Mouse (Mus musculus) gonadal fat pad, adult 2 months (tissue): ENCODE measurements around the gene S100g. TPM values are rescaled to one million over a fixed set of nuclear protein-coding genes. Genes with fewer than 3 reads are reported as not detected.

Source experiments
- DNase-seq: peaks from one replicate; pipeline ENCODE4 v3.0.0-alpha.2; 2012; ENCODE audit warnings: low read depth
- polyA plus RNA-seq: library from polyadenylated mRNA; depleted of rRNA; stranded (reverse); fragments of >200 nt; gene quantifications from 2 replicates; pipeline ENCODE4 v1.2.3, GENCODE M21; 2012; rRNA removed

S100g gene
- polyA plus RNA-seq = 0.32 TPM in 1 of 2 replicates, not detected in the other

DNA sequence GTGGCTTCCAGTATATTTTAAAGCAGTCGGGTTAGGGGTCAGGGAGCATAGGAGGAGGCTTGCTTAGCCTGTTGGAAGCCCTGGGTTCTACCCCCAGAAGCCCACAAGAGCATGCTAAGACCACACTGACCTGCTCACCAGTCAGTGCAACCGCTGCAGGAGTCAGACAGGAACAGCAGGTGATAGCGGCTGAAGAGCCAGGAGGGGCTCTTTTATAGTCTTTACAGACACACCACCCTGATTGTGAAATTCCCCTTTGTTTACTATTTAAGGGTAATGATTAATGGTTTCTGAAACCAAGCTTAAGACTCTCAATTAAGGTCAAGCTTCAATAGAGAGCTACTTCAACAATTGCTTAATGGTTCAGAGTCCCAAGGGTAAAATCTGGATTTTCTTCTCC lies at the start of gene S100g:
Gene S100g (minus strand): TSS at position 217 of the 400 bp plus-strand sequence.
- no peak for DNase-seq

DNA sequence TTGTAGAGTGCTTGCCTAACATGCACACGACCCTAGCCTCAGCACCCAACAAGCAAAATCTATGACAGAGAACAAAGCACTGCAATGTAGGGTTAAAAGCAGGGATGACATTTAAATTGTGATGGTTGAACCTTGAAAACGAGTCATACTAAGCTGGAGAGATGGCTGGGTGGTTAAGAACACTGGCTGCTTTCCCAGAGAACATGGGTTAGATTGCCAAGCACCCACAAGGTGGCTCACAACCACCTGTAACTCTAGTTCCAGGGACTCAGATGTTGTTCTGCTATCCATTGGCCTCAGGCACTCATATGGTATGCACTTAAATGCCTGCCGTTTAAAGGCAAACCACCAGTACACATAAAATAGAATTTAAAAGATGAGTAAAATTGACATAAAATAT lies 27.7 kb upstream of the S100g start:
- DNase-seq = no peak

DNA sequence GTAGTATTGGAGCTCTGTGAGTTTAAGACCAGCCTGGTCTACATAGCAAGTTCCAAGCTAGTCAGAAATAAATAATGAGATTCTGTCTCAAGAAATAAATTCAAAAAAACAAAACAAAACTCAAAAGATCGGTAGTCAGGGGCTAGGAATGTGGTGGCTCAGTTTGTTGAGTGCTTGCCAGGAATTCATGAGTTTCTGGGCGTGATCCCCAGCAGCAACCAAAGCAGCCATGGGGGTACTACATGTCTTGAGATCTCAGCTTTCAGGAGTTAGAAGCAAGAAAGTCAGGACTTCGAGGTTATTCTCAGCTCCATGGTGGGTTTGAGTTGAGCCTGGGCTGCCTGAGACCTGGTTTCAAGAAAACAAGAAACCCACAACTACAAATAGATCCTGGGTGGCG lies 27.0 kb upstream of the S100g start:
- no peak for DNase-seq

DNA sequence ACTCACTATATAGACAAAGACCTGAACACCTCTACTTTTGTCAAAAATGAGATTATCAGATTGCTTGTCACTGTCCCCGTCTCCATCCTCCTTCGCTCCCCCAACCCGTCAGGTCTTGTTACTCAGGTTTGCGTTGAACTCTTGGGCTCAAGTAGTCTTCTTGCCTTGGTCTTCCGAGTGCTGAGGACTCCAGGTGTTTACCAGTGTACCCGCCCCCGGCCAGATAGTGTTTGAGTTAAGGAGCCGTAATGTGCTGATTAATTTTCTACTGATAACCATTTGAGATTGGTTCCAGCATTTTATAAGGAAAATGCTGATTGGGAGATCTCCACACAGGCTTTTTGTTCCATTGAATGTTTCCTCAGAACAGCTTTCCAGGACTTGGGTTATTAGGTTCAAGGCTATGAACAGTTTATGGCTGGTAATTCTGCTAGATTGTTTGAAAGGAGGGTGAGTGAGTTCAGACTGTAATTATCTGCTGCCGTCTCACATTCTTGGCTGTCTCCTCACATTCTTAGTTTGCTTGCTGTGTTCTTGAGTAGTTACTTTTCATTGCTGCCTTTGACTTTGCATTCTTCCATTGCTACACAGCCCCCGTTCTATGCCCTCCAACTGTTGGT lies 22.6 kb upstream of the S100g start:
- no peak for DNase-seq

DNA sequence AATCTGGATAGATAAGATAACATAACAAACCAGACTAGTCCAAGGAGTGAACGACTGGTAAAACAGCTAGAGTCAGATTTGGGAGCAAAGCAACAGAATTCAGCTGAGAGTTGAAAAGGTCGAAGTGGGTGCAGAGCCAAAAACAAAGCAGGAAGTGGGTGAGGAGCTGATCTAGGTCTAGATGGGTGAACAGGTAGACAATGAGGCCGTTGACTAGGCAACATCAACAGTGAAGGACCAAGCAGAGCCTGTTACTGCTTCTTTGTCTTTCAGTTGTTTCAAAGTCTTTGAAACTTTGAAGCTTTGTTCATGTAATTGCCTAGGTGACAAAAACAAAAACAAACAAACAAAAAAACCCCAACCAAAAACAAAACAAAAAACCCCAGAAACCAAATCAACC lies 11.8 kb upstream of the S100g start:
- no peak for DNase-seq

DNA sequence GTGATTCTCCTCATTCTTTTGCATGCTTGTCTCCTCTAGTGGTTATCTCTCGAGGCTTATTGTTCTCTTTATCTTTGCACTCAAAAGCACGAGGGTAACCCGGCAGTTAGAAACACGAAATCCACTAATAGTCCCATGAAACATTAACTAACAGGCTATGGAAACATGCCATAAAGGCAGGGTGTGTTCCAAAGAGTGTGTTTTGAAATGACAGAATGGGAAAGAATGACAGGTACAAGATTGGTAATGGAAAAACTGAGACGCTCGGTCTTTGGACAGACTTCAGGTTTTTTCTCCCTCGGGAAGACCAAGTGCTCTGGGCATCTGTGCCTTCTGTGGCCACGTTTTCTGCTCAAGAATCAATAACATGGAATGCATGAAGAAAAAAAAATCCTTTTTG lies 3.1 kb upstream of the S100g start:
- DNase-seq = no peak

DNA sequence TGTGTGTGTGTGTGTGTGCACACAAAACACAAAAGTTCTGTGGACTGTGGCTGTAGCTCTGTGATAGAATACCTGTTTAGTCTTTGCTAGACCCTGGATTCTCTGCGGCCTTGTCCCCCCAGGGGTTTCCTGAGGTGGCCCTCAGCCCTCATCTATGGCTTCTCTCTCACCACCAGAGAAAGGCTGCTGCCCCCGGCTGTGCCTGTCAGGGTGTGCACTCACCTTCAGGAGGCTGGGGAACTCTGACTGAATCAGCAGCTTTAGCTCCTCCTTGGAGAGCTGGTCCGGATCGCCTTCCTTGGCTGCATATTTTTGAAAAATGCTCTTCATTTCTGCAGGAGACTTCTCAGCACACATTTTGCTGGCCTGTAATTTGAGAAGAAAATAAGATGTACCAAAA lies 559 bp downstream of the S100g start:
- DNase-seq = no peak

DNA sequence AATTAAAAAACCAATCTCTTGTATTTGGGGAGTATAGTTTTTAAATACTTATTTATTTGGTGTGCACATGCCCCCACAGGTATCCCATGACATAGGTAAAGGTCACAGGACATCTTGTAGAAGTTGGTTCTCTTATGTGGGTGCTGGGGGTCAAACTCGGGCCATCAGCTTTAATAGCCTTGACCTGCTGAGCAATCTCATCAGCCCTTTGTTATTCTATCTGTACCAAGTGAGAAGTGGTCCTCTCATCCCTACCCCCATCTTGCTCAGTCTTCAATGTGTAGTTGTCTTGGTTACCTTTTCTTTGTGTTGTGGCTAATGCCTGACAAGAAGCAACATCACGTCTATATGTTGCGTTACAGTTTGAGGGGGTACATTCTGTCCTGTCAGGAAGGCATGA lies 6.5 kb downstream of the S100g start:
- no peak for DNase-seq

DNA sequence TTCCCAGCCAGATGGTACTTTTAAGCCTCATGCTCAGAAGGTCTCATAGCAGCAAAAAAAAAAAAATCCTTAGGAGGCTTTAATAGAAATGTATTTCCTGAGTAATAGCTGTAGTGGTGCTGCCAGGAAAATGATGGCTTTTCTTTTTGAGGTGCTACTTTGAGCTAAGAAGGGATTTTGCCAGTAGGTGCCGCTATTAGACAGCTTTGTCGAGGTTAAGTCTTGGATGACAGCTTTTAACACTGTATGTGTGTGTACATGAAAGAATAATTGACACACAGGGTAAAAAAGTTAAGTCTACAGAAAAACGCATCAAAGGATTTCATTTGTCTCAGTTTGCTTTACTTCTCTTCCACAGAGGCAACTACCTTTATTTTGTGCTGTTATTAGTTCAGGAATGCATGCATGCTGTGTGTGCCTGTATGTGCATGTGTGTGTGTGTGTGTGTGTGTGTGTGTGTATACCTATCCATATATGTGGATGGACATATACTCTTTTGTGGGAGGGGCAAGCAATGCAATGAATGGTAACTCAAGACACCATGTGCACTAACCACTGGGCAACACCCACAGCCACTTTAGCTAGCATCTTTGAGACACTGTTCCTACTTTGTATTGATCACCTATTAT lies 14.5 kb downstream of the S100g start:
- DNase-seq = no peak

DNA sequence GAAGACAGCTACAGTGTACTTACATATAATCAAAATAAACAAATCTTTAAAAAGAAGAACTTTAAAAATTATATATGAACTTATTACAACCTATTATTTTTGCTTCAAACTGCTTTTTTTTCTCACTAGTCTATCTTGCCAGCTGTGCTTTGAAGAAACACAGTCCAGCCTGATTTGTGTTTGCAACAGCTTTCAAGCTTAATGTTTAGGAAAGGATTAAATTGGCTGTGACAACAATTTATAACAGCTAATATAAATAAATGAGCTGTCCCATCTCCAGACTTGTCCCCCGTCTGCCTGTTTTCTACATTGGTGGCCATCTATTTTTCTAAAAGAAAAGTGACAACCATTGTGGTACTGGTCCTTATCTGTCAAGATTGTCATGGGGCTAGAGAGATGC lies 22.4 kb downstream of the S100g start:
- DNase-seq = no peak

DNA sequence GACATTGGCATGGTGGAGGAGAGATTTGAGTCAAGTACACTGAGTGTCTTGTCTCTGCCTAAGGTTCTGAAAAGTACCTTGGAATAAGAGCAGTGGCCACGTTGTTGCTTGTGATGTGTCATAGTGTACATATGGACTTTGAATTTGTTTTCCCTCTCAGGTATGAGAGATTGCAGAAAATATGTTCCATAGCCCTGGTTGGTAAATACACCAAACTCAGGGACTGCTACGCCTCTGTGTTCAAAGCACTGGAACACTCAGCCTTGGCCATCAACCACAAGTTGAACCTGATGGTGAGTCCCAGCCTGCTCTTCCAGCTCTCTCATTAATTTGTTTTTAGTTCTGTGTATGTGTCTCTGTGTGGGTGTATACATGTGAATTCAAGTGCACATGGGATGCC lies 32.9 kb downstream of the S100g start:
- no peak for DNase-seq

DNA sequence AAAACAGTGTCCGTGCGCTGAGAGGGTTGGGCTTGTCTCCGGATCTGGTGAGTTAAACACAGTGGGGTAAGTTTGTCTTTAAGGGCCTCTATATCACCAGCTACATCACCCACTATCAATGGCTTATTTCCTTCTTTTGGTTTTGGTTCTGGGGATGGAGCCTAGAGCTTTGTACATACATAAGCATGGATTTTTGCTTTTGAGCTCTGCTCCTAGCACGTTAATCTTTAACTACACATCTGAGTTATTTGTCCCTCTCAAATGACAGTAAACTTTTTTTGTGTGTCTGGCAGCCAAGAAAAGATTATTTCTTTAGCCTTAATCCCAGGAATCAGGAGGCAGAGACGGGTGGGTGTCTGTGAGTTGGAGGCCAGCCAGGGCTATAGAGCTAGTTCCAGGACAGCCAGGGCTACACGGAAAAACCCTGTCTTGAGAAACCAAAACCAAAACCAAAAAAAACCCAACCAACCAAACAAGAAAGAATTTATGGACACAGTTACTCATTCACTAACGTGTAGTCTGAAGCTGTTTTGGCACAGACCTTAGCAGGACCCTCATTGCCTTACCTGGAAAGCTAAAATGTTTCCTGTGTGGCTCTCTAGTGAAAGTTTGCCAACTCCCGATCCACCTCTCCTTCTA lies 42.8 kb downstream of the S100g start:
- DNase-seq = no peak

DNA sequence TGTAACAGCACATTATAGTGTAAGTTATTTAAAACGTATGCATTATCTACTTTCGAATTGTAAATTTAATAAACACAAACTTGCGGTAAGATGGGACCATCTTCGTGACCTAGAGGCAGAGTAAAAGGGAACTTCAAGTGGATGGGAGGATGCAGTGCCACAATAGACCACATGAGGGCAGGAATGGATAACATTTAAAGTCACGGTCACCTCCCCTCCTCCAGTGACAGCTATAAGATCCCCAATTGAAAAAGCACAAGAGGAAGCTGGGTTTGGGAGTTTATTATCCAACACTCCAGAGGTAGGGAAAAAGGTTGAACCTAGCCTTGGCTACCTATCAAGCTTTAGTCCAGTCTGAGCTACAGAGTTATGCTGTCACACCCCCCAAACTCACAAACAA lies 48.7 kb downstream of the S100g start:
- DNase-seq = no peak

DNA sequence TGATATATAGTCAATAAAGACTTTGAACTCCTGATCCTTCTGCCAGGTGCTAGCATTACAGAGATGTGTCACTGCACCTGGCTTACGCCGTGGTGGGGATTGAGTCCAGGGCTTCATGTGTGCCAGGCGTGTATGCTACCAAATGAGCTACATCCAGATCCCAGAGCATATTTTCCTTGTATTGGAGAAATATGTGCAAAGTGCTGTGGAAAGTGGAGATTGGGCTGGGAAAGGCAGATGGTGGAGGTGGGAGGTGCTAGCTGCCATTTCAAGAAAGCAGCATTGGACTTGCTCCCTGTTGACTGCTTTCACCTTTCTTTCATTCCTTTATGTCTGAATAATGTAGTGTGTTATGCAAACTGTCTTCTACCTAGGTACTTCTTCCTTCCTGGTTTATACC lies 50.7 kb downstream of the S100g start:
- DNase-seq = no peak

Other genes starting within 250 kb of the S100g start
- gene Rbbp7, start 204.2 kb downstream of the S100g start, polyA plus RNA-seq = 227 and 277 TPM in 2 replicates
- gene Txlng, start 135.1 kb downstream of the S100g start, polyA plus RNA-seq = 5.3 and 5.7 TPM in 2 replicates
- gene Syap1, start 76.2 kb downstream of the S100g start, polyA plus RNA-seq = 32.3 and 33.3 TPM in 2 replicates
- gene Ctps2, start 63.4 kb downstream of the S100g start, polyA plus RNA-seq = 24.7 and 29.0 TPM in 2 replicates